Mouse (Mus musculus): ENCODE data around the gene Ccdc183. TPM values are rescaled to one million over a fixed set of nuclear protein-coding genes. Genes with fewer than 3 reads are reported as not detected.

Gene Ccdc183
- polyA plus RNA-seq, 1 experiment from 2014 or later: 0.32 TPM

- Histone ChIP-seq H3K4me2 (replicated peaks) (no peak overlapping the region), H3K9ac (no peak overlapping the region), H3K9me3 (replicated peaks) (no peaks in the 10 kb centered on the region), H3K27me3 (peaks cover 45% of the 10 kb centered on the region), H3K4me1 (peaks cover 60% of the 10 kb centered on the region), H3K36me3 (peaks cover 39% of the 10 kb centered on the region), H3K27ac (0 out of 2 replicates have a peak overlapping the region, but pooled peaks have one; percentile 12), H3K4me3 (no peak overlapping the region)
- WGBS: 38% methylated on average over 6 of the region's 6 CpGs
- 0 out of 2 replicates have a peak, but pooled peaks have one; percentile 2 for ATAC-seq (ENCODE audit: low FRiP score)
These were observed 35.6 kb downstream of the Ccdc183 start for GRCm38 (mm10) chr2:25581901-25582301.

DNA sequence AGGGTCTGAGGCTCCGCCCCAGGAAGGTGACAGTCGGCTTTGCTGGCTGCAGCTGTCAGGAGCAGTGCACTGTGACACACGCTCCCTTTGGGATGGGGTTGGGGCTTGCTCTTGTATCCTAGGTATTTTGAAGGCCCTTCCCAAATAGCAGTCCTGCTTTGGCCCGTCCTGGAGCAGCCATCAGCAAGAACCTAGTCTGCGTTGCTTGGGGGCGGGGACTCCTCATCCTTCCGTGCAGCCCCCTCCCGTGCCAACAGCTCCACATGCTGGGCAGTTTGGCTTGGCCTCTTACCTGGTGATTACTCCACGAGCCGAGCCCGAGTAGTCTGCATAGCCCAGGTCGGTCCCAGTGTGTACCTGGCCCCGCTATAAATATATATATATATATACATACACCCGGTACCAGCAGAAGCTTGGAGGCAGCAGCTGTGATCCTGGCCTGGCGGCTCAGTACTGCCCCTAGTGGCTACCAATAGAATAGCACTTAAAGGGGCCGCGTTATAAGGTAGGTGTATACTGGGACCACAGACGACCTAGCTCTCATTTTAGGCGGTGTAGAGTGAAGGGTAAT lies 36.1 kb downstream of the Ccdc183 start, which contains the start of gene Ajm1:
TSS of gene Ajm1 (minus strand) at position 464 of the 571 bp plus-strand sequence.
- Histone ChIP-seq H3K4me3 (peak within 1 kb of the TSS; percentile 37), H3K27me3 (peaks cover 50% of the 10 kb centered on the region), H3K27ac (0 out of 2 replicates have a peak within 1 kb of the TSS, but pooled peaks have one; percentile 12), H3K4me1 (peaks cover 60% of the 10 kb centered on the region), H3K4me2 (replicated peaks) (peak within 1 kb of the TSS; percentile 60), H3K36me3 (peaks cover 33% of the 10 kb centered on the region), H3K9ac (peak within 1 kb of the TSS; percentile 41), H3K9me3 (replicated peaks) (no peaks in the 10 kb centered on the region)
- ATAC-seq (ENCODE audit: low FRiP score): peak; percentile 55
- 5% methylated on average over 19 of the region's 19 CpGs for WGBS

- H3K4me2 ChIP-seq (replicated peaks): peak overlapping the region; percentile 60
- 0 out of 2 replicates have a peak, but pooled peaks have one; percentile 0 for ATAC-seq (ENCODE audit: low FRiP score)
- H3K36me3 ChIP-seq: peaks cover 29% of the 10 kb centered on the region
- peaks cover 57% of the 10 kb centered on the region for H3K27me3 ChIP-seq
- no peak overlapping the region for H3K27ac ChIP-seq
- 55% methylated on average over 6 of the region's 6 CpGs for WGBS
- 0 out of 2 replicates have a peak overlapping the region, but pooled peaks have one; percentile 41 for H3K9ac ChIP-seq
- no peaks in the 10 kb centered on the region for H3K9me3 ChIP-seq (replicated peaks)
- H3K4me1 ChIP-seq: peaks cover 62% of the 10 kb centered on the region
- H3K4me3 ChIP-seq: peak overlapping the region; percentile 37; the same call in 1 of the 2 replicates
These were observed 36.8 kb downstream of the Ccdc183 start for GRCm38 (mm10) chr2:25580621-25581101.

DNA sequence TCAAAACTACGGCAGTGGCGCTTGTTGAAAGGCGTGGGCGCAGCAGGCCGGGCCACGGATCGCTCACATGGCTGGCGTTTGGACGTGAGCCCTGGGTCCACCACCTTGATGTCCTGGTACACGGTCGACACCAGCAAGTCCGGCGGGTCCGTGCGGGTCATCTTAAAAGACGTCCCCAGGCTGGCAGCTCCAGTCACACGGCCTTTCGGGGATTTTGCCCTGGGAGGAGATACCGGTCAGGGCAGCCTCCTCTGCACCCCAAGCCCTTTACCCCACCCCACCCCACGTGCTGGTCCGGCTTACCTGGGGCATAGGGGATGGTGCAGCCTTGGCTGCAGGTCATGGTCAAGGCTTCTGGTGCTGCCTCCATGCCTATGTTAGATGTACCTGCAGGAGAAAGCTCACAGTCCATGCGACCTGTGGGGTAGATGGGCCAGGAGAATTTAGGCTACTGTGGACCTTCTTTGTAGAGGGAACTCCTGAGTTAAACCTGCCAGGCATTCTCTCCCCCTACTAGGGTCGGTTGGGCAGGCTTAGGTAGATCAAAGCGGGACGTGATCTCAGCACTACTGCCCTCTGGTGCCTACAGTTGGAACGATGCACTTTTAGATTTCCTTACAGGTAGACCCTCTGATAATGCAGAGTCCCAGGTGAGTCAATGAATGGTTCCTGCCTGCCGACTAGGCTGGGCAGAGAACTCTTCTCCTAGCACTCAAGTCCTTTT lies 37.6 kb downstream of the Ccdc183 start:
- H3K27me3 ChIP-seq: peaks cover 58% of the 10 kb centered on the region
- H3K27ac ChIP-seq: no peak overlapping the region
- H3K4me2 ChIP-seq (replicated peaks): peak overlapping the region; percentile 40
- H3K9me3 ChIP-seq (replicated peaks): no peaks in the 10 kb centered on the region
- H3K36me3 ChIP-seq: peaks cover 21% of the 10 kb centered on the region
- H3K9ac ChIP-seq: no peak overlapping the region
- ATAC-seq (ENCODE audit: low FRiP score): no peak
- 5% methylated on average over 27 of the region's 27 CpGs for WGBS
- peaks cover 68% of the 10 kb centered on the region for H3K4me1 ChIP-seq
- peak overlapping the region; percentile 16 for H3K4me3 ChIP-seq

- H3K9me3 ChIP-seq (replicated peaks): no peaks in the 10 kb centered on the region
- H3K36me3 ChIP-seq: peaks cover 13% of the 10 kb centered on the region
- 5% methylated on average over 77 of the region's 77 CpGs for WGBS
- peak overlapping the region; percentile 16 for H3K4me3 ChIP-seq
- no peak overlapping the region for H3K27ac ChIP-seq
- H3K4me2 ChIP-seq (replicated peaks): peak overlapping the region; percentile 40
- peaks cover 69% of the 10 kb centered on the region for H3K4me1 ChIP-seq
- ATAC-seq (ENCODE audit: low FRiP score): no peak
- H3K27me3 ChIP-seq: peaks cover 58% of the 10 kb centered on the region
- H3K9ac ChIP-seq: no peak overlapping the region
These were observed 38.4 kb downstream of the Ccdc183 start for GRCm38 (mm10) chr2:25578796-25579736.

- Histone ChIP-seq H3K9me3 (replicated peaks) (no peaks in the 10 kb centered on the region), H3K27ac (no peak overlapping the region), H3K27me3 (peaks cover 58% of the 10 kb centered on the region), H3K4me1 (peaks cover 77% of the 10 kb centered on the region), H3K4me3 (peak overlapping the region; percentile 16), H3K4me2 (replicated peaks) (peak overlapping the region; percentile 40), H3K9ac (peak overlapping the region; percentile 3; the same call in 1 of the 2 replicates), H3K36me3 (peaks cover 6% of the 10 kb centered on the region)
- ATAC-seq (ENCODE audit: low FRiP score): no peak
- 5% methylated on average over 74 of the region's 75 CpGs for WGBS
These were observed 39.3 kb downstream of the Ccdc183 start for GRCm38 (mm10) chr2:25577951-25578795.

DNA sequence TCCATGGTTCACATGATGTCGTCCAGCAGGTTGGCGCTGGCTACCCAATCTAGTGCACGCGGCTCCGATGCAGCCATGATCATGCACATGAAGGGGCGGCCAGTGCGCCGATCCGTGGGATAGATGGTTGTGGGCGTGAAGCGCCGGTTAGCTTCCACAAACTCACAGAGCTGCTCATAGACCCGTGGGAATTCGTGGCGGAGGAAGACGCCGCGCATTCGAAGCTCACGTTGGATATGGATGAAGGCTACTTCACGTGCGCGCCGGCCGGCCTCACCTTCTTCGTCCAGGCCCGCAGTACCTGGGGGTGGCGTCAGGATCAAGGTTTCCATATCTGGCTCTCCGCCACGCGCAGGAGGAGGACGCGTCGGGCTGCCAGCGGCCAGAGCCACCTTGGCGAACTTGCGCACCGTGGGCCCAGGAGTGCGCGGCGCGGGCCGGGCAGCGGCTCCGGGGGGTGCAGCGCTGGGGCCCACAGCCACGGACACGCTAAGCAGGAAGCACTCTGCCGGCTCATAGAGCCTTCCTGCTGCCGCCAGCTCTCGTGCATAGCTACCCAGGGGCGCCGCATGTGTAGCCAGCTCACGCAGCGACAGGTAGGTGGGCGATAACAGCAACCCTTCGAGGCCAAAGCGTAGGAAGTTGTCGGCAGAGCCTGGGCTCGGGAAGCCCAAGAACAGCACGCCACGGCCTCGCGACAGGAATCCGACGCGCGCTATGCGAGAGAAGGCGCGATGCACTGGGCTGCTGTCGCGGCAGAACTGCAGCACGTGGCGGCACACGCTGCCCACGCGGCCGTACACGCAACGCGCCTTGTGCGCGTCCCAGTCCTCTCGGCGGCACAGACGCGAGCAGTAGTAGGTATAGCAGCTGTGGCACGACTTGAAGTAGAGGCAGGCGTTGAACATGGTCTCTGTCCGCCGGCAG lies 40.2 kb downstream of the Ccdc183 start:
- peaks cover 74% of the 10 kb centered on the region for H3K4me1 ChIP-seq
- H3K27ac ChIP-seq: no peak overlapping the region
- peaks cover 58% of the 10 kb centered on the region for H3K27me3 ChIP-seq
- no peaks in the 10 kb centered on the region for H3K9me3 ChIP-seq (replicated peaks)
- H3K4me3 ChIP-seq: peak overlapping the region; percentile 16
- 14% methylated on average over 92 of the region's 92 CpGs for WGBS
- H3K36me3 ChIP-seq: peaks cover 10% of the 10 kb centered on the region; the same call in 1 of the 2 replicates
- ATAC-seq (ENCODE audit: low FRiP score): no peak
- peak overlapping the region; percentile 40 for H3K4me2 ChIP-seq (replicated peaks)
- peak overlapping the region; percentile 3; the same call in 1 of the 2 replicates for H3K9ac ChIP-seq

GRCm38 (mm10) chr2:25576028-25576850 lies 41.2 kb downstream of the Ccdc183 start:
- Histone ChIP-seq H3K36me3 (peaks cover 16% of the 10 kb centered on the region; the same call in 1 of the 2 replicates), H3K27ac (no peak overlapping the region), H3K4me2 (replicated peaks) (peak overlapping the region; percentile 91; the same call in 1 of the 2 replicates), H3K9me3 (replicated peaks) (no peaks in the 10 kb centered on the region), H3K4me3 (peak overlapping the region; percentile 56; the same call in 1 of the 2 replicates), H3K9ac (peak overlapping the region; percentile 72; the same call in 1 of the 2 replicates), H3K27me3 (peaks cover 56% of the 10 kb centered on the region), H3K4me1 (peaks cover 65% of the 10 kb centered on the region)
- 73% methylated on average over 16 of the region's 16 CpGs for WGBS
- no peak for ATAC-seq (ENCODE audit: low FRiP score)

DNA sequence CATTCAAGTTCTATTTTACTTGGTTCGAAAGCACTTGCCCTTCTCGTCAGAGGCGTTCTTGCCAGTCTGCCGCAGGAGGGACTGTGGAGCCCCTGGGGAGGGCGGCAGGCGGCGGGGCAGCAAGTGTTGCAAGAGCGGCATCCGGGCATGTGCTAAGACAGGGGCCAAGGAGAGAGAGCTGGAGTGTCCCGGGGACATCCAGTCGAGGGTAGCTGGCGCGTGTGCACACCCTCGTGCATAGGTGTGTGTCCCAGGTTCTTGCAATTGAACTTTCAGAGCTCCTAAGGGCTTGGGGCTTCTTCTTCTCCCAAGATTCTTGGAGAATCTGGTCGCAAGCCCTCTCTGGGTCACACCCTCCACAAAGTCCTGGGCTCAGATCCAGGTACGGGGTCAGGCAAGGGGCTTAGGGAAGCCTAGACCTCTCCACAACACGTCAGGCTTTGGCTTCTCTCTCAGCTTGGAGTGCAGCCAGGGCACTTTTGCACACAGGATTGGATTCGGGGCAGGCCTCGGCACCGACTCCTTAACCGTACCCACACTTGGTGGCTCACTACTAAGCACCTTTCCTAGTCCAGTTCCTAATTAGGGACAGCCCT lies 41.9 kb downstream of the Ccdc183 start:
- Histone ChIP-seq H3K4me2 (replicated peaks) (peak overlapping the region; percentile 91), H3K4me3 (peak overlapping the region; percentile 56), H3K27me3 (peaks cover 49% of the 10 kb centered on the region), H3K9me3 (replicated peaks) (no peaks in the 10 kb centered on the region), H3K36me3 (peaks cover 21% of the 10 kb centered on the region; the same call in 1 of the 2 replicates), H3K9ac (peak overlapping the region; percentile 72), H3K27ac (peak overlapping the region; percentile 88), H3K4me1 (peaks cover 58% of the 10 kb centered on the region)
- 15% methylated on average over 21 of the region's 21 CpGs for WGBS
- peak; percentile 17 for ATAC-seq (ENCODE audit: low FRiP score)
